Mouse (Mus musculus) kidney, adult 8-10 months (tissue): ENCODE measurements at regions not wholly inside any gene's neighbourhood (a gene's known extent, or its start where the extent isn't known, plus 50 kb on each side); places are given as distances from the start of the nearest gene placed in this dataset.

Experiments
- DNase-seq, 2 experiments: peaks; one replicate each; pipeline ENCODE4 v3.0.0; 2022

- DNase-seq, result no peak
Measured at GRCm38 (mm10) chr4:12837097-12837426, 665.2 kb upstream of the Fam92a start.

GRCm38 (mm10) chr4:12836326-12837096 is 664.7 kb upstream of the Fam92a start:
- DNase-seq, result no peak

- no peak for DNase-seq
Measured at GRCm38 (mm10) chr4:12826419-12826818, 654.6 kb upstream of the Fam92a start.

- peak in 1 of 2 experiments; percentile 8 for DNase-seq
Measured at GRCm38 (mm10) chr4:12814251-12814650, 642.4 kb upstream of the Fam92a start.

- no peak for DNase-seq
Measured at GRCm38 (mm10) chr4:12801186-12801585, 629.4 kb upstream of the Fam92a start.

GRCm38 (mm10) chr4:12799564-12799963 is 627.7 kb upstream of the Fam92a start:
- no peak for DNase-seq

GRCm38 (mm10) chr4:12792764-12793422 is 621.1 kb upstream of the Fam92a start:
- DNase-seq, result no peak

GRCm38 (mm10) chr4:12791786-12792674 is 620.2 kb upstream of the Fam92a start:
- DNase-seq, result no peak

GRCm38 (mm10) chr4:12785840-12786239 is 614.0 kb upstream of the Fam92a start:
- DNase-seq, result no peak

GRCm38 (mm10) chr4:12784479-12784878 is 612.7 kb upstream of the Fam92a start:
- no peak for DNase-seq

GRCm38 (mm10) chr4:12784068-12784467 is 612.3 kb upstream of the Fam92a start:
- no peak for DNase-seq

- DNase-seq, result peak; percentile 4 to 5
Measured at GRCm38 (mm10) chr4:12781969-12782904, 610.4 kb upstream of the Fam92a start.

- DNase-seq, result no peak
Measured at GRCm38 (mm10) chr4:12780254-12780653, 608.4 kb upstream of the Fam92a start.

GRCm38 (mm10) chr4:12779211-12779610 is 607.4 kb upstream of the Fam92a start:
- peak in 1 of 2 experiments; percentile 3 for DNase-seq

- DNase-seq, result no peak
Measured at GRCm38 (mm10) chr4:12778163-12778562, 606.3 kb upstream of the Fam92a start.

- DNase-seq, result no peak
Measured at GRCm38 (mm10) chr4:12776217-12776578, 604.4 kb upstream of the Fam92a start.

- no peak for DNase-seq
Measured at GRCm38 (mm10) chr4:12775524-12776216, 603.9 kb upstream of the Fam92a start.

GRCm38 (mm10) chr4:12775090-12775489 is 603.3 kb upstream of the Fam92a start:
- no peak for DNase-seq

GRCm38 (mm10) chr4:12774671-12775070 is 602.9 kb upstream of the Fam92a start:
- DNase-seq, result no peak

- DNase-seq, result no peak
Measured at GRCm38 (mm10) chr4:12773201-12773600, 601.4 kb upstream of the Fam92a start.

GRCm38 (mm10) chr4:12770131-12770780 is 598.4 kb upstream of the Fam92a start:
- DNase-seq, result no peak
